Mouse (Mus musculus): ENCODE measurements around the gene Mrpl40. TPM values are rescaled to one million over a fixed set of nuclear protein-coding genes. Genes with fewer than 3 reads are reported as not detected.

Mrpl40 gene
- total RNA-seq, 2 experiments from 2014 or later, result 81.7 to 85.8 TPM

DNA sequence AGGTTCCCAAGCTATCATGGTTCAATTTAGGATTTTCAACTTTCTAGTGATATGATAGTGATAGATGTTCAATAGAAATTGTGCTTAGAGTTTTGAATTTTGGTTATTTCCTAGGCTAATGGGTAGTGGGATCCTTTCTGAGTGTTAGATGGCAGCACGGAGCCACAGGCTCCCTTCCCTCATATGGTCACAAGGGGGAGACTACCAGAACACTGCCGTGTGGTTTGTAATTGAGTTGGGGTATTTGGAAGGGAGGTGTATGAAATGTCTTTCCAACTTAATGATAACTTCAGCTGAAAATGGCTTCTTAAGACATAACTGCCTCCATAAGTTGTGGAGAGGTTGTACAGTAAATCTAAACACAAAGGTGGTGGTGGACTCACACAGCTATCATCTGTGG is 43.2 kb downstream of the Mrpl40 start:
- ATAC-seq (ENCODE audit: poor library complexity, severe bottlenecking), result no peak

GRCm38 (mm10) chr16:18829102-18829501 is 47.6 kb downstream of the Mrpl40 start:
- ATAC-seq (ENCODE audit: poor library complexity, severe bottlenecking), result no peak

GRCm38 (mm10) chr16:18828630-18829029 is 48.0 kb downstream of the Mrpl40 start:
- no peak for ATAC-seq (ENCODE audit: poor library complexity, severe bottlenecking)

DNA sequence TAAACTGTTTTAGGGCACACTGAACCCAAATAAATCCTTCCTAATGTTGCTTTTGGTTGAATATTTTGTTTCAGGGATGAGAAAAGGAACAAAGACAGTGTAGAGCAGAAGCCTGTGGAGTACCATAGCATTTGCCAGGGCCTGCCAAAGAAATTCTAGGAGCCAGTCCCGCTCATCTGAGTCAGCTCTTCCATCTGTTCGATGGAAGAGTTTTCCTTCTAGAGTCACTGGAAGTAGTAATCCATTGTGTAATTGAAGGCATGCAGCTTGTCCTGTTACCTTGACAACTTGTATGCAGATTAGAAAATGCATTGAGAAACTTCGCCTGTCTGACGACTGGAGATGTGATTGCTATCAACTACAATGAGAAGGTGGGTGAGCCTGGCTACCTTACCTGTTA is 53.7 kb downstream of the Mrpl40 start:
- no peak for ATAC-seq (ENCODE audit: poor library complexity, severe bottlenecking)

- no peak for ATAC-seq (ENCODE audit: poor library complexity, severe bottlenecking)
Observed at GRCm38 (mm10) chr16:18822356-18822755, 54.3 kb downstream of the Mrpl40 start.

Other genes with a start within 250 kb of the Mrpl40 start
- gene Sept5, start 246.9 kb downstream of the Mrpl40 start, total RNA-seq (2015), result 19.5 and 23.5 TPM in 2 replicates
- 11.6 and 17.0 TPM in 2 replicates for gene Sept5, start 246.9 kb downstream of the Mrpl40 start, total RNA-seq (2017)
- not detected in 2 replicates for gene Cldn5, start 100.0 kb downstream of the Mrpl40 start, total RNA-seq (2015)
- gene Cldn5, start 100.0 kb downstream of the Mrpl40 start, total RNA-seq (2017), result not detected in 2 replicates
- 47.7 and 57.5 TPM in 2 replicates for gene Ufd1, start 65.1 kb downstream of the Mrpl40 start, total RNA-seq (2015)
- gene Ufd1, start 65.1 kb downstream of the Mrpl40 start, total RNA-seq (2017), result 57.6 and 78.5 TPM in 2 replicates
- 62.8 and 67.1 TPM in 2 replicates for gene Cdc45, start 64.9 kb downstream of the Mrpl40 start, total RNA-seq (2015)
- gene Cdc45, start 64.9 kb downstream of the Mrpl40 start, total RNA-seq (2017), result 75.0 and 89.6 TPM in 2 replicates
- gene 2510002D24Rik, start 40.3 kb downstream of the Mrpl40 start, total RNA-seq (2015), result 7.8 and 9.6 TPM in 2 replicates
- gene 2510002D24Rik, start 40.3 kb downstream of the Mrpl40 start, total RNA-seq (2017), result 9.6 and 9.9 TPM in 2 replicates
- gene Gm28539, start 40.3 kb downstream of the Mrpl40 start, total RNA-seq (2015), result not detected in 2 replicates
- not detected in 2 replicates for gene Gm28539, start 40.3 kb downstream of the Mrpl40 start, total RNA-seq (2017)
- 28.3 and 34.5 TPM in 2 replicates for gene Hira, start 175 bp upstream of the Mrpl40 start, total RNA-seq (2015)
- 43.8 and 60.5 TPM in 2 replicates for gene Hira, start 175 bp upstream of the Mrpl40 start, total RNA-seq (2017)